Mouse (Mus musculus) lung, adult 2 months (tissue): ENCODE results near the gene Il20.

Experiments used
- CTCF ChIP-seq: fragments of 200-500 bp; IDR thresholded peaks from 2 replicates; pipeline ENCODE4 v1.5.1; 2011; ENCODE audit warnings: mild to moderate bottlenecking, low read length, control low read depth; ENCODE audit not compliant: insufficient read depth
- POLR2A ChIP-seq: fragments of 200-500 bp; IDR thresholded peaks from 2 replicates; pipeline ENCODE4 v1.6.1; 2011; ENCODE audit warnings: low read depth, mild to moderate bottlenecking, control low read depth, low read length, borderline replicate concordance; ENCODE audit errors: extremely low read depth

- TF ChIP-seq CTCF (no peak), POLR2A (no peak)
Observed at GRCm38 (mm10) chr1:130879927-130880326, 31.3 kb downstream of the Il20 start.
